Mouse (Mus musculus) heart, embryonic 15.5 days (tissue): ENCODE measurements around the gene C1qtnf9. TPM values are rescaled to one million over a fixed set of nuclear protein-coding genes. Genes with fewer than 3 reads are reported as not detected.

Experiments used
- ATAC-seq: fragments of 200-750 bp; cut with Nextera tagmentation; replicated peaks from 2 replicates; pipeline ENCODE4 v1.8.0; 2017; ENCODE audit warnings: low read depth, moderate TSS enrichment; ENCODE audit not compliant: insufficient number of reproducible peaks, insufficient read depth, low FRiP score
- H3K27ac ChIP-seq: fragments of 300-500 bp; sonication (generic); 2 replicates; pipeline ENCODE4 v1.5.1; 2015; ENCODE audit warnings: mild to moderate bottlenecking, inconsistent platforms
- H3K27me3 ChIP-seq: fragments of 300-500 bp; sonication (generic); 2 replicates; pipeline ENCODE4 v1.6.1; 2015; ENCODE audit warnings: inconsistent platforms
- H3K36me3 ChIP-seq: fragments of 300-500 bp; sonication (generic); 2 replicates; pipeline ENCODE4 v1.6.1; 2015; ENCODE audit warnings: mild to moderate bottlenecking, inconsistent platforms
- H3K4me1 ChIP-seq: fragments of 300-500 bp; sonication (generic); replicated peaks from 2 replicates; pipeline ENCODE4 v1.6.1; 2015; ENCODE audit warnings: inconsistent platforms
- H3K4me2 ChIP-seq: fragments of 300-500 bp; sonication (generic); 2 replicates; pipeline ENCODE4 v1.6.1; 2015; ENCODE audit warnings: inconsistent platforms, mild to moderate bottlenecking, moderate library complexity
- H3K4me3 ChIP-seq: fragments of 300-500 bp; sonication (generic); 2 replicates; pipeline ENCODE4 v1.5.1; 2015; ENCODE audit warnings: mild to moderate bottlenecking, inconsistent platforms
- H3K9ac ChIP-seq: fragments of 300-500 bp; sonication (generic); 2 replicates; pipeline ENCODE4 v1.6.1; 2015; ENCODE audit warnings: mild to moderate bottlenecking, inconsistent platforms
- H3K9me3 ChIP-seq: fragments of 300-500 bp; sonication (generic); replicated peaks from 2 replicates; pipeline ENCODE4 v1.6.1; 2016; ENCODE audit warnings: inconsistent platforms
- WGBS: fragments of 180-500 bp; shearing (Covaris S2); methylation state at CpG from one replicate; pipeline ENCODE4 v1.1.7; 2015; ENCODE audit warnings: mixed read lengths; 5-methylcytosine and 5-hydroxymethylcytosine counted together
- polyA plus RNA-seq: library from polyadenylated mRNA; unstranded; fragments of >200 nt; fragmentation: Nextera tagmentation; extraction: Ambion mirVana; gene quantifications from 2 replicates; pipeline ENCODE4 v1.2.1, GENCODE M21; 2015

The C1qtnf9 gene
- polyA plus RNA-seq: 2.3 and 2.4 TPM in 2 replicates

DNA sequence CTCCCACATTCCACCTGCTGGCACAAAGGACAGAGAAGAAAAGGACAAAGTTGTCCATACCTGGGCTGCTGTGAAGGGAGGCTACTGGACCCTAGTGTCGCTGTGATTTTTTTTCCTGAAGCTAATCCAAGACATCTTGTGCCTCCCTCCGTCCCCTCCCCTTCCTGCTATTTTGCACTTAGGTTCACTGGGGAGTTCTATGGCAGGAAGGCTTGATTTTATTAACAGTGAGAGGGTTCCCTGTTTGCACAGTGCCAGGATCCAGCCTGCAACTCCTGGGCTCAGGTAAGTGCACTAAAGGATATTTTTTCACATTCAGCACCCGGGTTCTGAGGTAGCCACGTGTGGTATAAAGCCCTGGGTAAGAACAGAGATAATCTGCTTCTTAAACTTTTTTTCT is at the start of gene C1qtnf9:
C1qtnf9 (plus strand) TSS at position 251 of the 400 bp plus-strand sequence.
- no peak for ATAC-seq
- Histone ChIP-seq H3K9ac (no peak within 1 kb of the TSS), H3K27me3 (no peaks in the 10 kb centered on the region), H3K9me3 (no peaks in the 10 kb centered on the region), H3K4me3 (no peak within 1 kb of the TSS), H3K4me2 (no peak within 1 kb of the TSS), H3K36me3 (no peaks in the 10 kb centered on the region), H3K27ac (peak within 1 kb of the TSS; percentile 34; the same call in 1 of the 2 replicates), H3K4me1 (peaks cover 24% of the 10 kb centered on the region)
- 70% methylated on average over 4 of the region's 4 CpGs for WGBS

DNA sequence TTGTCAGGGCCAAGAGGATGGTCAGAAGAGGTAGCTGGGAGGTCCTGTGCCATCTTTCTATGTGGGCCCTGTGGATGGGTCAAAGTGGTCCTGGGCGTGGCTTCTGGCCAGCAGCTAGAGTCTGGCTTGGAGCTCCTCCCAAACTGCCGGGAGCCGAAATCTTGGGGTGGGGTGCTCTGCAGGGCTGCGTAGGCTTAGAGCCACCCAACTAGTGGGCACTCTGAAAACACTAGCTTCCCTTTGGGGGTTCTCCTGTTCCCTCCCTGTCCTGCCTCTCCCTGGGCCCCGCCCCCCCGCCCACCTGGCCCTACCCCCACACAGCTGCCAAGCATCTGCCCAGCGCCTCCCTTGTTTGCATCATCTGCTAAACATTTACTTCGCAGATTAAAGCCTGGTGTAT is 46.6 kb upstream of the C1qtnf9 start:
- Histone ChIP-seq H3K27ac (no peak overlapping the region), H3K36me3 (no peaks in the 10 kb centered on the region), H3K27me3 (no peaks in the 10 kb centered on the region), H3K4me3 (no peak overlapping the region), H3K9me3 (no peaks in the 10 kb centered on the region), H3K4me1 (peaks cover 5% of the 10 kb centered on the region), H3K4me2 (no peak overlapping the region), H3K9ac (no peak overlapping the region)
- 56% methylated on average over 8 of the region's 8 CpGs for WGBS
- no peak for ATAC-seq

DNA sequence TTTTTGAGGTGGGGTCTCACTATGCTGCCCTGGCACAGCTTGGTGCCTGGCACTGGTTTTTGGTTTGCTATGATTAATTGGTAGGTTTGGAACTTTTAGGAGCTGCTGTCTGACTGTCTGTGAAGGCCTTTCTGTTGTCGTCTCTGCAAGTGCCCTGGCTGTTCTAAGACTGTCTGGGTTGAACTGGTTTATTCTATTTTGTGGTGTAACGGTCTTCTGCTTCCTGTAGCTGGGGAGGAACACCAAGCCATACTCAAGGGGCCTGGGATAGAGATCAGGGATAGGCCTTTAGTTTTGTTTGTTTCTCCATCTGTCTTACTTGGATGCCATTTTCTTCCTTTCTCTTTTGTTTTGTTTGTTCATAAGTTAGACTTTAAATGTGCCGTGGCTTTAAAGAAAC is 46.0 kb upstream of the C1qtnf9 start:
- H3K4me2 ChIP-seq: no peak overlapping the region
- H3K9me3 ChIP-seq: no peaks in the 10 kb centered on the region
- no peaks in the 10 kb centered on the region for H3K36me3 ChIP-seq
- peaks cover 11% of the 10 kb centered on the region for H3K4me1 ChIP-seq
- H3K27ac ChIP-seq: no peak overlapping the region
- H3K27me3 ChIP-seq: no peaks in the 10 kb centered on the region
- 64% methylated on average over 3 of the region's 3 CpGs for WGBS
- ATAC-seq: no peak
- no peak overlapping the region for H3K9ac ChIP-seq
- H3K4me3 ChIP-seq: no peak overlapping the region

DNA sequence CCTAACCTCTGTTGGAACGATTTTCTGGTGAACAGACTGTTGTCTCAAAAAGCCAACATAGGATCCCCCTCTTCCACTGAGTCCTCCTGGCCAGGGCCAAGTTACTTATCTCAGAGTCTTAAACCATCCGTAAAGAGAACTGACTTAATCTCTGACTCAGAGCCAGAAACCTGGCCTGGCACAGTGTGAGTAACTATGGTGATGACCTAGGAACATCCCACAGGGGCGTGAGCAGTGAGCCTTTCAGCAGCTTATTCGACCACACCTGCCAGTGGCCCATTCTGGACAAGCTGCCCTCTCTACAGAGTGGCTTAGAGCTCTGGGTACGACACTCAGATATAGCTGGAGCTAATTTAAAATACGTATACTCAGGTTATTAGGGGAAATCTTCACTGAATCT is 41.8 kb upstream of the C1qtnf9 start:
- H3K4me1 ChIP-seq: peaks cover 25% of the 10 kb centered on the region
- peak; percentile 61 for ATAC-seq
- no peaks in the 10 kb centered on the region for H3K36me3 ChIP-seq
- no peaks in the 10 kb centered on the region for H3K27me3 ChIP-seq
- H3K9ac ChIP-seq: no peak overlapping the region
- no peak overlapping the region for H3K4me3 ChIP-seq
- WGBS: 29% methylated on average over 6 of the region's 6 CpGs
- peak overlapping the region; percentile 40; the same call in 1 of the 2 replicates for H3K27ac ChIP-seq
- no peak overlapping the region for H3K4me2 ChIP-seq
- H3K9me3 ChIP-seq: no peaks in the 10 kb centered on the region

DNA sequence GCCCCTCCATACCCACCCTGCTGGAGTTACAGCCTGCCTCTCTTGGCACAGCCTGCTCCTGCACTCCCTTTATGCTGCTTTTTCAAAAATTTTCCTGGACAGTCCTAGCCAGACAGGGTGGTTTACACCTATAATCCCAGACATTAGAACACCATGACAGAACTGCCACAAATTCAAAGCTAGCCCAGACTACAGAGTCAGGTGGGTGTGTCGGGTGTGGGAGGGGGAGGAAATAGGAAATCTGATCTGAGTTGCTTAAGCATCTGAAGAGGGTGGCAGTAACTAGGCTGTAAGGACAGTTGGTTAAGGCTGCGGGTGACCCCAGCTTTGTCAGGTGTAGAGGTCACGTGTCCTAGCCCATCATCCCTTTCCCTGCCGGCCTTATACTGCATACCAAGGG is 40.8 kb upstream of the C1qtnf9 start:
- no peak overlapping the region for H3K4me2 ChIP-seq
- 49% methylated on average over 4 of the region's 4 CpGs for WGBS
- H3K4me3 ChIP-seq: no peak overlapping the region
- no peak overlapping the region for H3K9ac ChIP-seq
- peak overlapping the region; percentile 40; the same call in 1 of the 2 replicates for H3K27ac ChIP-seq
- 0 out of 2 replicates have a peak, but pooled peaks have one; percentile 33 for ATAC-seq
- H3K4me1 ChIP-seq: peaks cover 28% of the 10 kb centered on the region
- no peaks in the 10 kb centered on the region for H3K9me3 ChIP-seq
- H3K27me3 ChIP-seq: no peaks in the 10 kb centered on the region
- H3K36me3 ChIP-seq: no peaks in the 10 kb centered on the region

DNA sequence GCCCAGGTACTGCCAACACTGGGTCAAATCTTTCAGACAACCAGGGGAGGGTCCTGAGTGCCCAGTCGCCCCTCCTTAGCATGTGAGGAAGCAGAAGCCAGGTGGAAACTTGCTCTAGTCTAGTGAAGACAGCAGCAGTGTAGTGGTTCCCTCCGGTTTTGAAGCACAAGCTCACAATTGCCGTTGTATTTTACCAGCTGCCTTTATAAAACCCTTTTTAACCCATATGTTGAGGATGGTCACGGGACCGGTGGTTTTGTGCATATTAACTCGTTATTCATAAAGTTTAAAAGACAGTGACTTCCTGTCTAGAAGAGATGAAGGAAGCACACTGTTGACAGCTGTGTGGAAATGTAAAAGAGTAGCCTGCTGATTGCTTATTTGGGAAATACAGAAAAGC is 35.9 kb upstream of the C1qtnf9 start:
- Histone ChIP-seq H3K4me2 (peak overlapping the region; percentile 67; the same call in 1 of the 2 replicates), H3K9ac (no peak overlapping the region)

DNA sequence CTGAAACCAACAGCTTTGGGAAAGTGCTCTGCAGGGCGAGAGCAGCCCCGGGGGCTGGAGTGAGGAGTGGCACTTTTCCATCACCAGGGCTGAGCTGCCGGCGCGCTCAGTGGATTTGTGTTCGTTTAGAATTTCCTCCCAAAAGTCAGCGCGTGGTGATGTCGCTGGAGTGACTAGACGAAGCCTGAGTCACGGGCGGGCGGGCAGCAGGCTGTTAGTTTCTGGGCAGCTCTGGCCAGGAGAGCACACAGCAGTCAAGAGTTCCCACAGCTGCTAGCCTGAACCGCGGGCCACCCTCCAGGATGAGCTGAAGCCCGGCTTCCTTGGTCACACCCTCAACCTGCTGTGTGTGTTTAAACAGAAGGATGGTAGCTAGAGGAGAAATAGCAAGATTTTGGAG is 35.1 kb upstream of the C1qtnf9 start:
- H3K4me2 ChIP-seq: peak overlapping the region; percentile 67
- H3K27me3 ChIP-seq: no peaks in the 10 kb centered on the region
- H3K4me1 ChIP-seq: peaks cover 59% of the 10 kb centered on the region
- H3K27ac ChIP-seq: peak overlapping the region; percentile 90
- peak overlapping the region; percentile 55 for H3K9ac ChIP-seq
- peak overlapping the region; percentile 45 for H3K4me3 ChIP-seq
- no peaks in the 10 kb centered on the region for H3K9me3 ChIP-seq
- no peak for ATAC-seq
- H3K36me3 ChIP-seq: no peaks in the 10 kb centered on the region
- 2% methylated on average over 16 of the region's 16 CpGs for WGBS

More for the DNA sequence above, 35.9 kb upstream of the C1qtnf9 start:
- Histone ChIP-seq H3K4me3 (no peak overlapping the region), H3K27me3 (no peaks in the 10 kb centered on the region), H3K9me3 (no peaks in the 10 kb centered on the region), H3K36me3 (no peaks in the 10 kb centered on the region), H3K27ac (peak overlapping the region; percentile 90), H3K4me1 (peaks cover 59% of the 10 kb centered on the region)
- no peak for ATAC-seq
- 41% methylated on average over 6 of the region's 6 CpGs for WGBS

DNA sequence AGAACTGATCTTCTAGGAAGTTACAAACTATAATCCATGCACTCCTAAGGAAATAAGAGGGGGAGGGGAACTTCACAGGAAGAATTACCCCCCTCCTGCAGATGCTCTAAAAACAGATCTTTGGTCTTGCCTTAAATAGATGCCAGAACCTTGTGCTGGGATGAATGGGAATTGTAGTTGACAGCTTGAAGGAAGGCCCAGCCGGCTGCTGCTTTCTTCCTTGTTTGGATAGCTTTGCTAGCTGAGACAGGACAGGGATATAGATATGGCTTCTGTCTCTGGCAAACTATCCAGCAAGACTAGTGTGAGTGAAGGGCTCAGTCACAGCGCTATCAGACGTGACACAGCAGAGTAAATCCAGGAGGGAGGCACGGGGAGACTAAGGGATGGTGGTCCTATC is 34.2 kb upstream of the C1qtnf9 start:
- H3K4me1 ChIP-seq: peaks cover 61% of the 10 kb centered on the region
- peak overlapping the region; percentile 45 for H3K4me3 ChIP-seq
- 11% methylated on average over 4 of the region's 4 CpGs for WGBS

DNA sequence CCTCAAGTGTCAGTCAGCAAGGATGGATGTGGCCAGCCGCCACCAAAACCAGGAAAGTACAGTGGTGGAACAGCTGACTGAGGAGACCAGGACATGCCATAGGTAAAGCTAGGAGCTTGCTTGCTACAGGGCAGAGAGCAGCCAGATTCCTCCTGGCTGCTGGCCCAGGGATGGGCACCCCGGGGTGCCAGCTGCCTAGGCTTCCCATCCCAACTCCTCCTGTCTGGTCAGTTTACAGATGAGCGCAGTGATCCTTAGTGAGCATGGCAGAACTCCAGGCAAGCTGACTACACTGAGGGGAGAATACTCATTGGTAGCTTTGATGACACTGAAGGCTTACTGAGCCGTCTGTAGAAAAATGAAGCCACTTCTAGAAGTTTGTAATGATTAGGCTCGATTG is 32.7 kb upstream of the C1qtnf9 start:
- peak overlapping the region; percentile 10 for H3K9ac ChIP-seq
- WGBS: 41% methylated on average over 5 of the region's 5 CpGs
- H3K4me3 ChIP-seq: peak overlapping the region; percentile 45
- H3K27me3 ChIP-seq: no peaks in the 10 kb centered on the region
- H3K9me3 ChIP-seq: no peaks in the 10 kb centered on the region
- peaks cover 72% of the 10 kb centered on the region for H3K4me1 ChIP-seq
- ATAC-seq: no peak
- no peaks in the 10 kb centered on the region for H3K36me3 ChIP-seq
- H3K27ac ChIP-seq: peak overlapping the region; percentile 90
- H3K4me2 ChIP-seq: peak overlapping the region; percentile 67

More for the DNA sequence above, 34.2 kb upstream of the C1qtnf9 start:
- Histone ChIP-seq H3K27ac (peak overlapping the region; percentile 90), H3K27me3 (no peaks in the 10 kb centered on the region), H3K9me3 (no peaks in the 10 kb centered on the region), H3K4me2 (peak overlapping the region; percentile 67), H3K36me3 (no peaks in the 10 kb centered on the region), H3K9ac (peak overlapping the region; percentile 55)
- ATAC-seq: peak; percentile 61

DNA sequence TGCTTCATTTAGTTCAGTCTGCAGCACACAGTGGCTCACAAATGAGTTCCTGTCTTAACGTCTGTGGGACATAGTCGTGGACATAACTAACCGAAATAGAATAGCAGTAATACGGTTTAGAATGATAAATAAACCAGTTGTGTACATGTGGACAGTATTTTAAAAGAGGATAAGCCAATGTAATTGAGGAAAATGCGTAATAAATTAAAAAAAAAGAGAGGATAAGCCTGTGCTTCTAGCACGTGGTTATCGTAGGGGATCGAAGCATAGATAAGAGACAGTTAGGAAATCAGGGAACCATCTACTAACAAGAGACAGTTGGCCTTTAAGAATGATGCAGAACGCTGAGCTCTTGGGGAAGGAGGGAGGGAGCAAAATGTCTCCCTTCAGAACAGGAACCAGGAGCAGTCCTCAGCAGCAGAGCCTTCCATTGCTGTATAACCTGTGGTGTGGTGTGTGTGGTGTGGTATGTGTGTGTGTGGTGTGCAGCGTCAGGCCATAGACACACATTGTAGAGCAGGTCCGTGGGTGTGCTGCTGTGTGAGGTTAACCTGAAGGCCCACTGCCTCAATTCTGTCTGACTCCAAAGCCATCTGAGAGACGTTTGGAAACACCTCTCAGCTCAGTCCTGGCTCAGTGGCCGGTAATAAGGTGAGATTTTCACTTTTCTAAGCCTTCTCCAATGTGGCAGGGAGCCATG is 31.9 kb upstream of the C1qtnf9 start:
- H3K9ac ChIP-seq: peak overlapping the region; percentile 42
- ATAC-seq: no peak

DNA sequence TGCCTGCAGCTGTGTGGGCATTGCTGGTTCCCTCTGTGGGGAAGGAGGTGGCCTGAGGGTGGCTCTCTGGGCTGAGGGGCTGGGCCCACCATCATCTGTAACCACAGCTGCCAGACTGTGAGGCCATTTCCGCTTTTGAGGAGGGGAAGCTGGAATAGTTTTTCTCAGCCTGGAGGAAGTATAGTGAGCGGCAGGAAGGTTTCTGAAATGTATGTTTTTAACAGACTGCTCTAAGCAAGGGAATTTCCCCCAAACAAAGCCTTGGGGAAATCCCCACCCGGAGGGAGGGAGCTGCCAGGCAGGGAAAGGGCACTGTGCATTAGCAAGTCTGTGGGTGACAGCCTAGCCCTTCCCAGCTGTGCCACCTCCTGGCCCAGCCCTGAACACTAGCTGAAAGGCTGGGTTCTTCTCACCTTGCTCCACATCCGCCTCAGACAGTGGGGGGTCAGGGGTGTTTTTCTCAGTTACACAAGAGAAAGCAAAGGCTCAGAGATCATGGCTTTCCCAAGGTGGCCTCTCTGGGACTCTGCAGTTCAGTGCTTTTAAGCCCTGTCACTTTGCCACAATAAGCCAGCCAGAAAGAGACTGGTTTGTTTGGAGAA is 31.2 kb upstream of the C1qtnf9 start:
- Histone ChIP-seq H3K27me3 (no peaks in the 10 kb centered on the region), H3K9ac (peak overlapping the region; percentile 42), H3K4me1 (peaks cover 87% of the 10 kb centered on the region), H3K36me3 (no peaks in the 10 kb centered on the region), H3K4me2 (peak overlapping the region; percentile 67), H3K4me3 (peak overlapping the region; percentile 22), H3K9me3 (no peaks in the 10 kb centered on the region), H3K27ac (peak overlapping the region; percentile 90)
- ATAC-seq: peak; percentile 12; the same call in 1 of the 2 replicates
- WGBS: 4% methylated on average over 4 of the region's 4 CpGs

More for the DNA sequence above, 31.9 kb upstream of the C1qtnf9 start:
- Histone ChIP-seq H3K36me3 (no peaks in the 10 kb centered on the region), H3K4me3 (peak overlapping the region; percentile 22), H3K27ac (peak overlapping the region; percentile 90), H3K4me2 (peak overlapping the region; percentile 67), H3K27me3 (no peaks in the 10 kb centered on the region), H3K9me3 (no peaks in the 10 kb centered on the region), H3K4me1 (peaks cover 80% of the 10 kb centered on the region)
- WGBS: 31% methylated on average over 13 of the region's 13 CpGs
